Mouse (Mus musculus): ENCODE data around the gene Sarnp.

- TF ChIP-seq EP300 (IDR thresholded peaks at IDR 0.05; ENCODE audit: low read depth) = no peak; the same call in none of the 2 replicates
- TF ChIP-seq CTCF (IDR thresholded peaks at IDR 0.05; ENCODE audit: low read depth) = no peak
Measured at GRCm38 (mm10) chr10:128779011-128779795, 37.9 kb upstream of the Sarnp start.

Data from heart, postnatal 0 days (tissue).